Mouse (Mus musculus) hindbrain, embryonic 13.5 days (tissue): ENCODE results near the gene Gm20662. TPM values are rescaled to one million over a fixed set of nuclear protein-coding genes. Genes with fewer than 3 reads are reported as not detected.
A peak's percentile ranks its signal among the peaks of the same experiment; 100 is the strongest.
"Not testable (repeated sequence)": the region's sequence is repeated elsewhere in the genome, so short reads cannot be mapped to it uniquely, and the experiment has no call there.

Experiments used
- ATAC-seq: fragments of 200-750 bp; cut with Nextera tagmentation; 2 replicates; pipeline ENCODE4 v1.8.0; 2017; ENCODE audit warnings: moderate TSS enrichment; ENCODE audit not compliant: low FRiP score
- H3K27ac ChIP-seq: fragments of 300-500 bp; sonication (generic); 2 replicates; pipeline ENCODE4 v1.5.1; 2015; ENCODE audit warnings: inconsistent platforms, mild to moderate bottlenecking, moderate library complexity
- H3K27me3 ChIP-seq: fragments of 300-500 bp; sonication (generic); 2 replicates; pipeline ENCODE4 v1.6.1; 2015; ENCODE audit warnings: mild to moderate bottlenecking, inconsistent platforms
- H3K36me3 ChIP-seq: fragments of 300-500 bp; sonication (generic); 2 replicates; pipeline ENCODE4 v1.6.1; 2015; ENCODE audit warnings: mild to moderate bottlenecking, inconsistent platforms
- H3K4me1 ChIP-seq: fragments of 300-500 bp; sonication (generic); replicated peaks from 2 replicates; pipeline ENCODE4 v1.6.1; 2015; ENCODE audit warnings: inconsistent platforms
- H3K4me2 ChIP-seq: fragments of 300-500 bp; sonication (generic); 2 replicates; pipeline ENCODE4 v1.6.1; 2015; ENCODE audit warnings: inconsistent platforms, mild to moderate bottlenecking, moderate library complexity
- H3K4me3 ChIP-seq: fragments of 300-500 bp; sonication (generic); 2 replicates; pipeline ENCODE4 v1.5.1; 2015; ENCODE audit warnings: mild to moderate bottlenecking, inconsistent platforms
- H3K9ac ChIP-seq: fragments of 300-500 bp; sonication (generic); 2 replicates; pipeline ENCODE4 v1.6.1; 2015; ENCODE audit warnings: mild to moderate bottlenecking, inconsistent platforms
- H3K9me3 ChIP-seq: fragments of 300-500 bp; sonication (generic); 2 replicates; pipeline ENCODE4 v1.6.1; 2016; ENCODE audit warnings: inconsistent platforms
- WGBS: fragments of 180-500 bp; shearing (Covaris S2); methylation state at CpG from one replicate; pipeline ENCODE4 v1.1.7; 2015; 5-methylcytosine and 5-hydroxymethylcytosine counted together
- polyA plus RNA-seq: library from polyadenylated mRNA; unstranded; fragments of >200 nt; fragmentation: Nextera tagmentation; extraction: Ambion mirVana; gene quantifications from 2 replicates; pipeline ENCODE4 v1.2.1, GENCODE M21; 2015

Gm20662 gene
- polyA plus RNA-seq, 1 experiment from 2014 or later = 0.60 TPM

- no peak for ATAC-seq
Measured at GRCm38 (mm10) chr9:107995513-107995912, 636 bp upstream of the Gm20662 start.

GRCm38 (mm10) chr9:108001922-108002770 lies 6.0 kb downstream of the Gm20662 start, which contains the start of gene Ip6k1:
TSS of gene Ip6k1 (plus strand) at chr9:108002501.
- peak within 1 kb of the TSS; percentile 97 for H3K27ac ChIP-seq
- peaks cover 34% of the 10 kb centered on the region for H3K4me1 ChIP-seq
- H3K4me3 ChIP-seq = peak within 1 kb of the TSS; percentile 97
- peak within 1 kb of the TSS; percentile 81 for H3K4me2 ChIP-seq
- WGBS = under 1% methylated on average over 51 of the region's 51 CpGs
- no peaks in the 10 kb centered on the region for H3K9me3 ChIP-seq
- 0 out of 2 replicates have a peak, but pooled peaks cover 7% of the 10 kb centered on the region for H3K27me3 ChIP-seq
- peak; percentile 99 for ATAC-seq
- H3K9ac ChIP-seq = peak within 1 kb of the TSS; percentile 98
- no peaks in the 10 kb centered on the region for H3K36me3 ChIP-seq

More at GRCm38 (mm10) chr9:107995513-107995912, 636 bp upstream of the Gm20662 start:
- H3K4me2 ChIP-seq = no peak overlapping the region
- 94% methylated on average over 21 of the region's 21 CpGs for WGBS
- no peaks in the 10 kb centered on the region for H3K4me1 ChIP-seq
- H3K9me3 ChIP-seq = no peaks in the 10 kb centered on the region
- H3K4me3 ChIP-seq = no peak overlapping the region
- H3K9ac ChIP-seq = no peak overlapping the region
- H3K36me3 ChIP-seq = no peaks in the 10 kb centered on the region
- 0 out of 2 replicates have a peak, but pooled peaks cover 7% of the 10 kb centered on the region for H3K27me3 ChIP-seq
- no peak overlapping the region for H3K27ac ChIP-seq

GRCm38 (mm10) chr9:108002778-108003530 lies 6.8 kb downstream of the Gm20662 start:
- H3K4me3 ChIP-seq = peak overlapping the region; percentile 97
- ATAC-seq = peak; percentile 67
- peak overlapping the region; percentile 98 for H3K9ac ChIP-seq
- H3K4me1 ChIP-seq = peaks cover 34% of the 10 kb centered on the region
- 0 out of 2 replicates have a peak, but pooled peaks cover 7% of the 10 kb centered on the region for H3K27me3 ChIP-seq
- H3K27ac ChIP-seq = peak overlapping the region; percentile 97
- under 1% methylated on average over 47 of the region's 50 CpGs for WGBS
- H3K9me3 ChIP-seq = no peaks in the 10 kb centered on the region
- H3K36me3 ChIP-seq = no peaks in the 10 kb centered on the region
- peak overlapping the region; percentile 81 for H3K4me2 ChIP-seq

GRCm38 (mm10) chr9:108003531-108003890 lies 7.4 kb downstream of the Gm20662 start:
- WGBS = 13% methylated on average over 8 of the region's 8 CpGs
- H3K4me1 ChIP-seq = peaks cover 34% of the 10 kb centered on the region
- no peaks in the 10 kb centered on the region for H3K9me3 ChIP-seq
- no peak for ATAC-seq
- H3K36me3 ChIP-seq = no peaks in the 10 kb centered on the region
- H3K9ac ChIP-seq = peak overlapping the region; percentile 98
- H3K4me3 ChIP-seq = peak overlapping the region; percentile 97
- H3K27me3 ChIP-seq = 0 out of 2 replicates have a peak, but pooled peaks cover 7% of the 10 kb centered on the region
- H3K4me2 ChIP-seq = peak overlapping the region; percentile 81
- peak overlapping the region; percentile 97 for H3K27ac ChIP-seq

- Histone ChIP-seq H3K36me3 (peaks cover 7% of the 10 kb centered on the region), H3K27ac (no peak overlapping the region), H3K4me3 (no peak overlapping the region), H3K9ac (no peak overlapping the region), H3K4me2 (no peak overlapping the region), H3K27me3 (no peaks in the 10 kb centered on the region), H3K4me1 (peaks cover 29% of the 10 kb centered on the region), H3K9me3 (no peaks in the 10 kb centered on the region)
- ATAC-seq = no peak
- WGBS = 87% methylated on average over 5 of the region's 5 CpGs
Measured at GRCm38 (mm10) chr9:108008041-108008440, 11.9 kb downstream of the Gm20662 start.

GRCm38 (mm10) chr9:108010385-108010784 lies 14.2 kb downstream of the Gm20662 start:
- H3K27ac ChIP-seq = no peak overlapping the region
- H3K4me3 ChIP-seq = no peak overlapping the region
- peaks cover 9% of the 10 kb centered on the region for H3K4me1 ChIP-seq
- H3K27me3 ChIP-seq = no peaks in the 10 kb centered on the region
- H3K4me2 ChIP-seq = no peak overlapping the region
- no peak overlapping the region for H3K9ac ChIP-seq
- H3K36me3 ChIP-seq = peaks cover 8% of the 10 kb centered on the region
- ATAC-seq = no peak
- no peaks in the 10 kb centered on the region for H3K9me3 ChIP-seq

- not testable (repeated sequence) for H3K27me3 ChIP-seq, H3K9ac ChIP-seq, H3K4me3 ChIP-seq, H3K36me3 ChIP-seq, H3K9me3 ChIP-seq, H3K27ac ChIP-seq, ATAC-seq, H3K4me1 ChIP-seq, H3K4me2 ChIP-seq
- WGBS = 100% methylated on average over 2 of the region's 2 CpGs
Measured at GRCm38 (mm10) chr9:108013577-108013976, 17.4 kb downstream of the Gm20662 start.

- ATAC-seq = no peak
- Histone ChIP-seq H3K9me3 (no peaks in the 10 kb centered on the region), H3K27me3 (no peaks in the 10 kb centered on the region), H3K9ac (no peak overlapping the region), H3K4me2 (no peak overlapping the region), H3K27ac (no peak overlapping the region), H3K4me3 (no peak overlapping the region), H3K4me1 (peaks cover 10% of the 10 kb centered on the region), H3K36me3 (peaks cover 8% of the 10 kb centered on the region)
- 82% methylated on average over 3 of the region's 3 CpGs for WGBS
Measured at GRCm38 (mm10) chr9:108017127-108017526, 21.0 kb downstream of the Gm20662 start.

GRCm38 (mm10) chr9:108020741-108021140 lies 24.6 kb downstream of the Gm20662 start:
- H3K27ac ChIP-seq = no peak overlapping the region
- H3K9ac ChIP-seq = no peak overlapping the region
- H3K27me3 ChIP-seq = no peaks in the 10 kb centered on the region
- peaks cover 10% of the 10 kb centered on the region for H3K4me1 ChIP-seq
- no peak for ATAC-seq
- peaks cover 21% of the 10 kb centered on the region for H3K36me3 ChIP-seq
- H3K9me3 ChIP-seq = no peaks in the 10 kb centered on the region
- H3K4me2 ChIP-seq = no peak overlapping the region
- H3K4me3 ChIP-seq = no peak overlapping the region
- 98% methylated on average over 1 of the region's 1 CpGs for WGBS

- Histone ChIP-seq H3K9me3 (no peaks in the 10 kb centered on the region), H3K4me2 (no peak overlapping the region), H3K27ac (no peak overlapping the region), H3K4me3 (no peak overlapping the region), H3K27me3 (no peaks in the 10 kb centered on the region), H3K36me3 (peaks cover 40% of the 10 kb centered on the region), H3K9ac (no peak overlapping the region), H3K4me1 (peaks cover 10% of the 10 kb centered on the region)
- WGBS = 88% methylated on average over 3 of the region's 3 CpGs
- no peak for ATAC-seq
Measured at GRCm38 (mm10) chr9:108023216-108023615, 27.1 kb downstream of the Gm20662 start.

GRCm38 (mm10) chr9:108026584-108026983 lies 30.4 kb downstream of the Gm20662 start:
- 91% methylated on average over 3 of the region's 3 CpGs for whole genome bisulfite sequencing
- no peaks in the 10 kb centered on the region for H3K27me3 ChIP-seq
- H3K27ac ChIP-seq = no peak overlapping the region
- H3K4me2 ChIP-seq = no peak overlapping the region
- H3K36me3 ChIP-seq = peaks cover 49% of the 10 kb centered on the region
- no peaks in the 10 kb centered on the region for H3K9me3 ChIP-seq
- H3K4me1 ChIP-seq = no peaks in the 10 kb centered on the region
- no peak for ATAC-seq
- no peak overlapping the region for H3K4me3 ChIP-seq
- H3K9ac ChIP-seq = no peak overlapping the region

- Histone ChIP-seq H3K9me3 (no peaks in the 10 kb centered on the region), H3K27ac (no peak overlapping the region), H3K36me3 (peaks cover 58% of the 10 kb centered on the region), H3K4me2 (no peak overlapping the region), H3K4me3 (no peak overlapping the region), H3K27me3 (no peaks in the 10 kb centered on the region), H3K9ac (no peak overlapping the region), H3K4me1 (no peaks in the 10 kb centered on the region)
- no peak for ATAC-seq
- 97% methylated on average over 3 of the region's 3 CpGs for WGBS
Measured at GRCm38 (mm10) chr9:108027867-108028266, 31.7 kb downstream of the Gm20662 start.
